Mouse (Mus musculus): Measurements from ENCODE around the gene Ift46.

Ift46 gene

GRCm38 (mm10) chr9:44767101-44768028, at the start of gene Ift46, which contains the start of gene Arcn1:
Gene Ift46 (plus strand): TSS chr9:44767908.
Gene Arcn1 (minus strand): TSS chr9:44767845.
- DNase-seq (ENCODE audit: low spot score in 2 of 2), result peak; percentile 86 to 87

- no peak for DNase-seq (ENCODE audit: low spot score in 2 of 2)
These were observed 48.6 kb upstream of the Ift46 start for GRCm38 (mm10) chr9:44718937-44719631.

GRCm38 (mm10) chr9:44719632-44720357, 47.9 kb upstream of the Ift46 start:
- no peak for DNase-seq (ENCODE audit: low spot score in 2 of 2)

- no peak for DNase-seq (ENCODE audit: low spot score in 2 of 2)
These were observed 47.2 kb upstream of the Ift46 start for GRCm38 (mm10) chr9:44720358-44721153.

- DNase-seq (ENCODE audit: low spot score in 2 of 2), result peak in 1 of 2 experiments; percentile 55
These were observed 46.4 kb upstream of the Ift46 start for GRCm38 (mm10) chr9:44721154-44721876.

GRCm38 (mm10) chr9:44721877-44722186, 45.9 kb upstream of the Ift46 start:
- DNase-seq (ENCODE audit: low spot score in 2 of 2), result no peak

- DNase-seq (ENCODE audit: low spot score in 2 of 2), result no peak
These were observed 45.1 kb upstream of the Ift46 start for GRCm38 (mm10) chr9:44722575-44722974.

GRCm38 (mm10) chr9:44723008-44723407, 44.7 kb upstream of the Ift46 start:
- no peak for DNase-seq (ENCODE audit: low spot score in 2 of 2)

GRCm38 (mm10) chr9:44723521-44724041, 44.1 kb upstream of the Ift46 start:
- DNase-seq (ENCODE audit: low spot score in 2 of 2), result no peak

- no peak for DNase-seq (ENCODE audit: low spot score in 2 of 2)
These were observed 43.5 kb upstream of the Ift46 start for GRCm38 (mm10) chr9:44724223-44724622.

GRCm38 (mm10) chr9:44724665-44725064, 43.0 kb upstream of the Ift46 start:
- no peak for DNase-seq (ENCODE audit: low spot score in 2 of 2)

GRCm38 (mm10) chr9:44726431-44727146, 41.1 kb upstream of the Ift46 start:
- DNase-seq (ENCODE audit: low spot score in 2 of 2), result no peak

- no peak for DNase-seq (ENCODE audit: low spot score in 2 of 2)
These were observed 40.3 kb upstream of the Ift46 start for GRCm38 (mm10) chr9:44727441-44727840.

- DNase-seq (ENCODE audit: low spot score in 2 of 2), result no peak
These were observed 35.6 kb upstream of the Ift46 start for GRCm38 (mm10) chr9:44732130-44732549.

GRCm38 (mm10) chr9:44732921-44733530, 34.7 kb upstream of the Ift46 start:
- no peak for DNase-seq (ENCODE audit: low spot score in 2 of 2)

GRCm38 (mm10) chr9:44733671-44734523, 33.8 kb upstream of the Ift46 start:
- DNase-seq (ENCODE audit: low spot score in 2 of 2), result no peak

GRCm38 (mm10) chr9:44734524-44735494, 32.9 kb upstream of the Ift46 start, which contains the start of gene Phldb1:
Gene Phldb1 (minus strand): TSS chr9:44735198.
- DNase-seq (ENCODE audit: low spot score in 2 of 2), result peak in 1 of 2 experiments; percentile 69
